Comparison of ENCODE assay signal across 18 mouse cellular contexts in genomic region chr12:84276799-84277198, GRCm38 (mm10). TPM values are rescaled to one million over a fixed set of nuclear protein-coding genes. Genes with fewer than 3 reads are reported as not detected.
DNase-seq lines count a peak whose midpoint lies in the region; ATAC-seq and TF ChIP-seq lines count a peak whose summit lies in the region.
"Had no signal": no experiment of that assay in that cellular context is flagged by ENCODE, and none has a peak within 500 bp of the region (broad histone marks: within the 10 kb centered on the region; RNA-seq: fewer than 3 reads in every experiment).

No protein-coding gene starts in this region.

- H3K27ac ChIP-seq in heart, adult 2 months = no peak overlapping the region
- no peak overlapping the region for H3K27ac ChIP-seq in left cerebral cortex, adult 2 months
- no peak overlapping the region for H3K27ac ChIP-seq in CH12.LX (ENCODE audit: insufficient read depth, low read depth)
- H3K27ac ChIP-seq: heart, embryonic 13.5 days; hindbrain, embryonic 12.5 days; midbrain, embryonic 12.5 days had no signal

- WGBS in heart, adult 2 months = 85% methylated on average over 4 of the region's 4 CpGs

- no peak overlapping the region for H3K4me2 ChIP-seq in CH12.LX (ENCODE audit: insufficient read depth, low read depth, poor library complexity, severe bottlenecking)
- H3K4me2 ChIP-seq: forebrain, embryonic 13.5 days; heart, embryonic 13.5 days; hindbrain, embryonic 12.5 days; midbrain, embryonic 12.5 days had no signal

- TF ChIP-seq CTCF in heart, adult 2 months (IDR thresholded peaks at IDR 0.05) = peak; percentile 36
- TF ChIP-seq CTCF in left cerebral cortex, adult 2 months (IDR thresholded peaks at IDR 0.05) = peak; percentile 13; the same call in 1 of the 2 replicates
- TF ChIP-seq CTCF in CH12.LX (conservative IDR thresholded peaks at IDR 0.05 in 1 of 2, IDR thresholded peaks at IDR 0.05 in 1 of 2; ENCODE audit: low read depth in 2 of 2, low read length in 2 of 2) = peak in 1 of 2 experiments; percentile 45; a peak in 2 of 4 replicates

- no peak; the same call in none of the 2 replicates for TF ChIP-seq RAD21 in CH12.LX (IDR thresholded peaks at IDR 0.05; ENCODE audit: low read depth, low read length)

- ATAC-seq in inflammation-experienced regulatory T-cells, adult 6 months = no peak
- ATAC-seq: forebrain, embryonic 13.5 days had no signal

- H3K9ac ChIP-seq in heart, adult 2 months (ENCODE audit: low read depth, low read length) = no peak overlapping the region
- H3K9ac ChIP-seq in CH12.LX (ENCODE audit: insufficient read depth, low read depth) = no peak overlapping the region
- H3K9ac ChIP-seq: forebrain, embryonic 13.5 days; heart, embryonic 13.5 days; hindbrain, embryonic 12.5 days; midbrain, embryonic 12.5 days had no signal

- in situ Hi-C loops in CH12.LX (cut with MboI; ENCODE audit: low pct_ligation_motif_present, low pct_unique_long_range_greater_than_20kb, low sequenced_read_pairs) = no loop called here

- H3K4me1 ChIP-seq in heart, adult 2 months (ENCODE audit: control insufficient read depth, insufficient read depth, low read length) = no peaks in the 10 kb centered on the region
- H3K4me1 ChIP-seq in CH12.LX (ENCODE audit: control insufficient read depth in 1 of 2, insufficient read depth in 2 of 2) = no peaks in the 10 kb centered on the region
- H3K4me1 ChIP-seq: heart, embryonic 13.5 days; hindbrain, embryonic 12.5 days had no signal

- TF ChIP-seq EP300 in heart, adult 2 months (IDR thresholded peaks at IDR 0.05; ENCODE audit: insufficient read depth, low read depth, low read length) = no peak
- no peak for TF ChIP-seq EP300 in CH12.LX (IDR thresholded peaks at IDR 0.05; ENCODE audit: low read length)

- no peaks in the 10 kb centered on the region for H3K79me2 ChIP-seq in heart, adult 2 months (replicated peaks; ENCODE audit: control insufficient read depth, insufficient read depth, low read length)
- H3K79me2 ChIP-seq in CH12.LX (replicated peaks; ENCODE audit: control insufficient read depth, extremely low read depth, insufficient read depth, poor library complexity, severe bottlenecking) = no peaks in the 10 kb centered on the region

- DNase-seq in heart, adult 2 months = no peak
- no peak for DNase-seq in heart, postnatal 10 days
- no peak for DNase-seq in left cerebral cortex, adult 2 months (ENCODE audit: extremely low spot score in 1 of 2, low spot score in 2 of 2)
- DNase-seq in left cerebral cortex, postnatal 25 days (ENCODE audit: low spot score in 2 of 2) = no peak
- DNase-seq in CH12.LX (ENCODE audit: extremely low read depth) (no peak), ZHBTc4 (ENCODE audit: low read depth, low spot score) (peak; percentile 9)
- no peak for DNase-seq in spleen, adult 18-20 months
- DNase-seq: adrenal gland, postnatal 25 days; cerebellum, adult 9-10 months; gastrocnemius, postnatal 14 days; heart, adult 18-20 months; lung, postnatal 10 days; thymus, postnatal 25 days had no signal

- H3K27me3 ChIP-seq in heart, adult 2 months (ENCODE audit: control insufficient read depth, insufficient read depth, low read length) = no peaks in the 10 kb centered on the region
- H3K27me3 ChIP-seq in CH12.LX (replicated peaks) = no peaks in the 10 kb centered on the region
- H3K27me3 ChIP-seq: forebrain, embryonic 13.5 days; heart, embryonic 13.5 days; hindbrain, embryonic 12.5 days; midbrain, embryonic 12.5 days had no signal

- dilution Hi-C loops in CH12.LX (cut with MboI; ENCODE audit: extremely low pct_ligation_motif_present, extremely low pct_unique_long_range_greater_than_20kb, low sequenced_read_pairs) = no loop called here

- intact Hi-C loops in heart, adult 2 months (cut with DNase I) = no loop called here
- intact Hi-C loops in heart, postnatal 10 days (cut with DNase I) = no loop called here
- intact Hi-C loops in left cerebral cortex, adult 2 months (cut with DNase I) = loop anchor here (10.0 kb wide), 1 partner anchor 302 kb away; no protein-coding TSS in a partner anchor
- intact Hi-C loops in left cerebral cortex, postnatal 25 days (cut with DNase I) = no loop called here

- H3K4me3 ChIP-seq in heart, adult 2 months = no peak overlapping the region
- no peak overlapping the region for H3K4me3 ChIP-seq in left cerebral cortex, adult 2 months
- no peak overlapping the region for H3K4me3 ChIP-seq in CH12.LX (replicated peaks in 1 of 3; ENCODE audit: low read depth in 2 of 3, low read length in 2 of 3, poor library complexity in 1 of 3)
- H3K4me3 ChIP-seq: forebrain, embryonic 13.5 days; heart, embryonic 13.5 days; hindbrain, embryonic 12.5 days; midbrain, embryonic 12.5 days had no signal

- no peaks in the 10 kb centered on the region for H3K36me3 ChIP-seq in heart, adult 2 months (ENCODE audit: control insufficient read depth, insufficient read depth, low read length)
- no peaks in the 10 kb centered on the region for H3K36me3 ChIP-seq in CH12.LX (replicated peaks in 1 of 2; ENCODE audit: control insufficient read depth in 1 of 2, insufficient read depth in 1 of 2, low read length in 1 of 2)
- H3K36me3 ChIP-seq: heart, embryonic 13.5 days; hindbrain, embryonic 12.5 days; midbrain, embryonic 12.5 days had no signal

- H3K9me3 ChIP-seq in CH12.LX (replicated peaks; ENCODE audit: low read length) = peaks cover 4% of the 10 kb centered on the region
- H3K9me3 ChIP-seq: forebrain, embryonic 13.5 days; hindbrain, embryonic 12.5 days; midbrain, embryonic 12.5 days had no signal

- no peak for TF ChIP-seq POLR2A in heart, adult 2 months (IDR thresholded peaks at IDR 0.05; ENCODE audit: insufficient read depth, low read depth, low read length)
- no peak for TF ChIP-seq POLR2A in CH12.LX (IDR thresholded peaks at IDR 0.05; ENCODE audit: low read depth, low read length)

TF ChIP-seq in CH12.LX, 34 proteins besides CTCF, POLR2A, EP300 and RAD21:
- TF ChIP-seq ZC3H11A (IDR thresholded peaks at IDR 0.05; ENCODE audit: low read depth, low read length) (no peak), CHD1 (IDR thresholded peaks at IDR 0.05; ENCODE audit: low read depth, low read length) (no peak), SMC3 (IDR thresholded peaks at IDR 0.05; ENCODE audit: low read depth, low read length) (0 out of 2 replicates have a peak, but pooled peaks have one; percentile 7)

RNA-seq across cellular contexts. Expression of gene Ptgr2, which starts 8.2 kb away (rescaled TPM):
- 100 to 1,000 TPM; 222 to 248 TPM for total RNA-seq in heart, adult 2 months (2021)
- polyA plus RNA-seq in heart, adult 2 months (2012; rRNA removed) = 59.4 and 143 TPM in 2 replicates
- 100 to 1,000 TPM; 155 to 176 TPM for total RNA-seq in heart, postnatal 10 days (2021)
- 10 to 100 TPM; 29.3 to 30.0 TPM for total RNA-seq in left cerebral cortex, adult 2 months (2021)
- 10 to 100 TPM; 28.3 to 39.1 TPM for total RNA-seq in left cerebral cortex, postnatal 25 days (2021)
- total RNA-seq in CH12.LX (2012; rRNA removed) = 47.1 and 47.8 TPM in 2 replicates
- 46.0 and 46.6 TPM in 2 replicates for total RNA-seq in CH12.LX (2014; rRNA removed)
- 47.1 and 51.3 TPM in 2 replicates for polyA plus RNA-seq in CH12.LX (2012; ENCODE audit: insufficient read length, low read depth)
- polyA plus RNA-seq in inflammation-experienced regulatory T-cells, adult 6 months (2017; shearing (Covaris generic)) = 10 to 100 TPM; 39.1 to 48.8 (median 47.6) TPM

RNA-seq across cellular contexts. Expression of gene Zfp410, which starts 39.9 kb away (rescaled TPM):
- 10 to 100 TPM; 18.8 to 20.9 TPM for total RNA-seq in heart, adult 2 months (2021)
- polyA plus RNA-seq in heart, adult 2 months (2012; rRNA removed) = 18.4 and 30.3 TPM in 2 replicates
- 10 to 100 TPM; 33.6 to 34.8 TPM for total RNA-seq in heart, postnatal 10 days (2021)
- total RNA-seq in left cerebral cortex, adult 2 months (2021) = 10 to 100 TPM; 37.9 to 39.7 TPM
- total RNA-seq in left cerebral cortex, postnatal 25 days (2021) = 10 to 100 TPM; 37.8 to 38.7 TPM
- total RNA-seq in CH12.LX (2012; rRNA removed) (33.5 and 42.8 TPM in 2 replicates), CH12.LX (2014; rRNA removed) (53.7 and 57.4 TPM in 2 replicates)
- polyA plus RNA-seq in CH12.LX (2012; ENCODE audit: insufficient read length, low read depth) = 42.4 and 42.9 TPM in 2 replicates
- 10 to 100 TPM; 48.6 to 67.0 (median 55.4) TPM for polyA plus RNA-seq in inflammation-experienced regulatory T-cells, adult 6 months (2017; shearing (Covaris generic))

RNA-seq across cellular contexts. Expression of gene Elmsan1, which starts 58.1 kb away (rescaled TPM):
- 10 to 100 TPM; 12.3 to 14.7 TPM for total RNA-seq in heart, adult 2 months (2021)
- 8.1 and 8.4 TPM in 2 replicates for polyA plus RNA-seq in heart, adult 2 months (2012; rRNA removed)
- total RNA-seq in heart, postnatal 10 days (2021) = 10 to 100 TPM; 19.5 to 20.3 TPM
- 10 to 100 TPM; 16.6 to 22.8 TPM for total RNA-seq in left cerebral cortex, adult 2 months (2021)
- 10 to 100 TPM; 15.0 to 15.7 TPM for total RNA-seq in left cerebral cortex, postnatal 25 days (2021)
- total RNA-seq in CH12.LX (2012; rRNA removed) (5.6 TPM in 2 replicates), CH12.LX (2014; rRNA removed) (2.0 and 2.2 TPM in 2 replicates)
- 12.4 and 14.3 TPM in 2 replicates for polyA plus RNA-seq in CH12.LX (2012; ENCODE audit: insufficient read length, low read depth)
- 1 to 10 TPM; 3.9 to 9.5 (median 7.2) TPM for polyA plus RNA-seq in inflammation-experienced regulatory T-cells, adult 6 months (2017; shearing (Covaris generic))
